Mouse (Mus musculus) embryonic fibroblast, embryonic 13.5 days (primary cell): Measurements from ENCODE around the gene Rnf135.

Experiments used
- CTCF ChIP-seq: IDR thresholded peaks from 2 replicates; pipeline ENCODE4 v1.5.1; 2011; ENCODE audit warnings: mild to moderate bottlenecking, control low read depth, low read length, moderate library complexity, borderline replicate concordance; ENCODE audit not compliant: insufficient read depth
- POLR2A ChIP-seq: IDR thresholded peaks from 2 replicates; pipeline ENCODE4 v1.6.1; 2011; ENCODE audit warnings: low read depth, mild to moderate bottlenecking, control low read depth, low read length, moderate library complexity

DNA sequence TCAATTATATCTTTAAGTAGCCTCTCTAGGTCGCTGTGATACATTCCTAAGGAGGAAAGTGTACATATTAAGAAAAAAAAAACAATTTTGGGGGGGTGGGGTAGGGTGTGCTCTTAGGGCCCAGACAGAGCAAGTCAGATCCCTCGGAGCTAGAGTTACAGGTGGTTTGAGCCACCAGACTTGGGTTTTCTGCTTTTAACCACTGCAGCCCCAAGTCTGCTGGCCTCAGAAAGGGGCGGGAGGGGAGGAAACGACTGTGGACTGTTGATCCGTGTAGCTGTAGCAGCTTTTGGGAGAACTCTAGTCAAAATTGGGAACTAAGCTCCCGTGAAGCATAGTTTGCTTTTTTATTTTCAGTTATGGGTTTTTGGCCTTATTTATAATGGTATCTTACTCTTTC lies 26.7 kb downstream of the Rnf135 start:
- no peak for TF ChIP-seq POLR2A
- no peak for TF ChIP-seq CTCF
